Mouse (Mus musculus) CH12.LX (cell line): Measurements from ENCODE around the gene Impg1.

Experiments used
- BHLHE40 ChIP-seq: IDR thresholded peaks from 2 replicates; pipeline ENCODE4 v1.6.1; 2011; ENCODE audit warnings: mild to moderate bottlenecking, low read depth, low read length, improper control_type of control experiment
- CHD2 ChIP-seq: IDR thresholded peaks from 2 replicates; pipeline ENCODE4 v1.6.1; 2011; ENCODE audit warnings: low read length, improper control_type of control experiment
- CTCF ChIP-seq, 2 experiments: IDR thresholded peaks in 1 of 2; conservative IDR thresholded peaks in 1 of 2; 2 replicates each; pipeline ENCODE4 v1.5.1; 2011 to 2012; ENCODE audit warnings: low read depth in 2 of 2, low read length in 2 of 2, improper control_type of control experiment in 1 of 2, inconsistent platforms in 1 of 2, mild to moderate bottlenecking in 1 of 2, moderate library complexity in 1 of 2
- E2F4 ChIP-seq: IDR thresholded peaks from 2 replicates; pipeline ENCODE4 v1.6.1; 2011; ENCODE audit warnings: low read depth, low read length, improper control_type of control experiment; ENCODE audit not compliant: insufficient replicate concordance
- HCFC1 ChIP-seq: IDR thresholded peaks from 2 replicates; pipeline ENCODE4 v1.6.1; 2012; ENCODE audit warnings: low read depth, mild to moderate bottlenecking, inconsistent platforms, low read length, improper control_type of control experiment
- IRF4 ChIP-seq: IDR thresholded peaks from 2 replicates; pipeline ENCODE4 v1.6.1; 2014; ENCODE audit warnings: low read depth, mild to moderate bottlenecking, inconsistent platforms, low read length, improper control_type of control experiment
- POLR2A ChIP-seq: IDR thresholded peaks from 2 replicates; pipeline ENCODE4 v1.6.1; 2011; ENCODE audit warnings: low read depth, mild to moderate bottlenecking, improper control_type of control experiment, low read length
- POLR2AphosphoS2 ChIP-seq: IDR thresholded peaks from 2 replicates; pipeline ENCODE4 v1.6.1; 2011; ENCODE audit warnings: low read depth, low read length, improper control_type of control experiment
- ZNF384 ChIP-seq: IDR thresholded peaks from 2 replicates; pipeline ENCODE4 v1.6.1; 2012; ENCODE audit warnings: low read depth, low read length, improper control_type of control experiment, inconsistent platforms

- TF ChIP-seq CHD2, result no peak
- TF ChIP-seq POLR2A, result no peak
- TF ChIP-seq CTCF (conservative IDR thresholded peaks at IDR 0.05 in 1 of 2, IDR thresholded peaks at IDR 0.05 in 1 of 2; ENCODE audit: low read depth in 2 of 2, low read length in 2 of 2), result no peak
- TF ChIP-seq BHLHE40, result peak; percentile 23
- TF ChIP-seq POLR2AphosphoS2, result no peak
- TF ChIP-seq ZNF384, result no peak
- no peak for TF ChIP-seq HCFC1
- TF ChIP-seq IRF4, result no peak
- TF ChIP-seq E2F4, result no peak
Measured at GRCm38 (mm10) chr9:80374100-80374499, 91.2 kb downstream of the Impg1 start.
